Mouse (Mus musculus) embryonic facial prominence, embryonic 11.5 days (tissue): ENCODE results near the gene Gnaq. TPM values are rescaled to one million over a fixed set of nuclear protein-coding genes. Genes with fewer than 3 reads are reported as not detected.

Experiments used
- ATAC-seq: fragments of 200-750 bp; cut with Nextera tagmentation; replicated peaks from 2 replicates; pipeline ENCODE4 v1.8.0; 2017; ENCODE audit warnings: low read depth; ENCODE audit not compliant: insufficient number of reproducible peaks, low FRiP score, low TSS enrichment
- DNase-seq: peaks from one replicate; pipeline ENCODE4 v3.0.0-alpha.2; 2015; ENCODE audit warnings: low spot score
- H3K27ac ChIP-seq: fragments of 300-500 bp; sonication (generic); replicated peaks from 2 replicates; pipeline ENCODE4 v1.5.1; 2014; ENCODE audit warnings: mild to moderate bottlenecking, low read depth, low read length, control low read depth
- H3K27me3 ChIP-seq: fragments of 300-500 bp; sonication (generic); 2 replicates; pipeline ENCODE4 v1.6.1; 2014; ENCODE audit warnings: mild to moderate bottlenecking, low read length, moderate library complexity, mixed read lengths; ENCODE audit not compliant: control insufficient read depth, insufficient read depth
- H3K36me3 ChIP-seq: fragments of 300-500 bp; sonication (generic); replicated peaks from 2 replicates; pipeline ENCODE4 v1.6.1; 2014; ENCODE audit warnings: low read depth, mild to moderate bottlenecking, low read length, moderate library complexity, mixed read lengths; ENCODE audit not compliant: control insufficient read depth, insufficient read depth
- H3K4me1 ChIP-seq: fragments of 300-500 bp; sonication (generic); 2 replicates; pipeline ENCODE4 v1.6.1; 2014; ENCODE audit warnings: low read length, mixed read lengths; ENCODE audit not compliant: control insufficient read depth, insufficient read depth
- H3K4me2 ChIP-seq: fragments of 300-500 bp; sonication (generic); 2 replicates; pipeline ENCODE4 v1.6.1; 2014; ENCODE audit warnings: low read depth, mild to moderate bottlenecking, control low read depth, low read length, moderate library complexity
- H3K4me3 ChIP-seq: fragments of 300-500 bp; sonication (generic); 2 replicates; pipeline ENCODE4 v1.5.1; 2014; ENCODE audit warnings: low read depth, low read length, control low read depth
- H3K9ac ChIP-seq: fragments of 300-500 bp; sonication (generic); replicated peaks from 2 replicates; pipeline ENCODE4 v1.6.1; 2014; ENCODE audit warnings: mild to moderate bottlenecking, control low read depth, low read length
- H3K9me3 ChIP-seq: fragments of 300-500 bp; sonication (generic); replicated peaks from 2 replicates; pipeline ENCODE4 v1.6.1; 2016; ENCODE audit warnings: mild to moderate bottlenecking, low read length, inconsistent platforms, mixed read lengths; ENCODE audit not compliant: control insufficient read depth
- WGBS: fragments of 180-500 bp; shearing (Covaris S2); extraction: QIAGEN DNeasy Blood & Tissue Kit; methylation state at CpG from one replicate; pipeline ENCODE4 v1.1.7; 2014; 5-methylcytosine and 5-hydroxymethylcytosine counted together
- polyA plus RNA-seq: library from polyadenylated mRNA; unstranded; fragments of >200 nt; fragmentation: Nextera tagmentation; extraction: Ambion mirVana; gene quantifications from 2 replicates; pipeline ENCODE4 v1.2.1, GENCODE M21; 2014

Gene Gnaq
- polyA plus RNA-seq, 1 experiment from 2014 or later = 16.2 TPM

DNA sequence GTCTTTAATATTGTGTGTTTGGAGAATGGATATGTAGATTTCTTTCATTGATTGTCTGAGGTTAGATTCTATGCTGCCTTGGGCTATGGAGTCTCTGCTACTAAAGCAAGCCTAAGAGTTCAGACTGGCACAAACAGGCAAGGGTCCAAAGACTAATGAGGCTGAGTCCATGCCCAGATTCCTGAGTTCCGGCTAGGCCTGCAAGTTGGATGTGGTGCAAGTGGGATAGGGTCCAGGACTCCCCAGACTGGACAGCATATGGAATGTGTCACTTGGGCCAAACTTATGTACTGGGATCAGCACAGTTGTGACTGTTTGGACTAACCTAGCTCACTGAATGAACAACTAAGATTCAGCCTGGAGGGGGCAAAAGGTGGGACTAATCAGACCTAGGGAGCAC is 19.3 kb upstream of the Gnaq start:
- H3K36me3 ChIP-seq = no peaks in the 10 kb centered on the region
- WGBS = 79% methylated on average over 1 of the region's 1 CpGs

DNA sequence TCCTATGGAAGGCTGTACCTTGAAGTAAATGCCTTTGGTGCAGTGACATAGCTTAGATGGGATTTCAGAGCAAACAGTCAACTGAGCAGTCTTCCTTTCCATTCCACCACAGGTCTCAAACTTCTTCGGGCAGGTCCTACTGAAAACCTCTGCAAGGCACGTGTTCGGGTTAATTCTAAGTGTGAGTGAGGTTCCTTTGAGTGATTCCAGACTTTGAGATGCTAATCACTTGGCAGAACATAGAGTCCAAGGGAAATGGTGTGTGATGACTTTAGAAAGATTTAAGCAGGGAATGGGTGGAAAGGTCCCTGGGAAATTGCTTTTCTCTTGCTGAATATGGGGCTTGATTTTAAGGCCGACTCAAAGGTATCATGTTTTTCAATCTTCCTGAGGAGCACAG is 14.2 kb upstream of the Gnaq start:
- H3K9me3 ChIP-seq = no peaks in the 10 kb centered on the region
- H3K4me1 ChIP-seq = no peaks in the 10 kb centered on the region
- no peaks in the 10 kb centered on the region for H3K27me3 ChIP-seq
- no peak overlapping the region for H3K9ac ChIP-seq
- H3K36me3 ChIP-seq = no peaks in the 10 kb centered on the region
- no peak for ATAC-seq
- DNase-seq = no peak
- 79% methylated on average over 4 of the region's 4 CpGs for WGBS
- H3K27ac ChIP-seq = no peak overlapping the region
- H3K4me2 ChIP-seq = no peak overlapping the region
- no peak overlapping the region for H3K4me3 ChIP-seq

More for the DNA sequence above, 19.3 kb upstream of the Gnaq start:
- H3K4me3 ChIP-seq = no peak overlapping the region
- H3K4me2 ChIP-seq = no peak overlapping the region
- ATAC-seq = no peak
- H3K4me1 ChIP-seq = no peaks in the 10 kb centered on the region
- H3K9me3 ChIP-seq = no peaks in the 10 kb centered on the region
- no peak for DNase-seq
- no peaks in the 10 kb centered on the region for H3K27me3 ChIP-seq
- H3K27ac ChIP-seq = no peak overlapping the region
- no peak overlapping the region for H3K9ac ChIP-seq

DNA sequence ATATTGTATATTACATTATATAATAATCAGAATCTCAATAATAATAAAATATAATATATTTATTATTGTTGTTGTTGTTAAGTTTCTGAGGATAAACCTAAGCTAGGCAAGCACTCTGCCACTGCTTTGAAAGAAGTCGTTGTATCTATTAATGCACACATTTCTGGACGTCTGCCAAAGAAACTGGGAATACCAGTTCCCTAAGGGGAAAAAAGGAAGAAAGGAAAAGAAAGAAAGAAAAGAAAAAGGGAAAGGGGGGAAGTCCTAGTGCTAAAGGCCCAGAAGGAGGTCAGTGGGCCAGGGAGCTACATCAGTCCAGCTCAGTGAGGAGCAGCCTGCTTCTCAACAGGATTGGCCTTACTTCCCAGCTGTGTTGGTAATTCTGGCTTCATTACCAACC is 11.3 kb upstream of the Gnaq start:
- H3K27me3 ChIP-seq = no peaks in the 10 kb centered on the region
- no peak overlapping the region for H3K4me3 ChIP-seq
- no peak overlapping the region for H3K27ac ChIP-seq
- H3K36me3 ChIP-seq = no peaks in the 10 kb centered on the region
- H3K9ac ChIP-seq = no peak overlapping the region
- H3K4me2 ChIP-seq = no peak overlapping the region
- no peaks in the 10 kb centered on the region for H3K9me3 ChIP-seq
- DNase-seq (no peak), ATAC-seq (no peak)
- WGBS = 63% methylated on average over 2 of the region's 2 CpGs
- H3K4me1 ChIP-seq = no peaks in the 10 kb centered on the region

DNA sequence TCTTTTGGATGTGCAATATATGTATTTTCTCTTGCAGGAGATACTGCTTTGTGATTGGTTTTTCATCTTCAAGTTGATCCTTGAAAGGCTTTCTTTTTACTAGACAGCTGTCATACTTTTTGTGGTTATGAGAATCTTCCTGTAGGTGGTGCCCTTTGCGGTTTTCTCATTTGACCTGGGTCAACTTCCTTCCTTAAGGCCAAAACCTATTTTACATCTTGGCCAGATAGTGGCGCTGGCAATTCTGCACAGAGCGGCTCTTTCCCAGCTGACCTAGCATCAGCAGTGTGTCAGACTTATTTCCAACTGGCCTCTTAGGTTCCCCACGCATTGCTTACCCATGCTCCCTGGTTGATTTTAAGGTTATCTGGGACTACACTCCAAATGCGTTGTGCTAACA is 3.9 kb upstream of the Gnaq start:
- DNase-seq (peak; percentile 20), ATAC-seq (no peak)
- no peaks in the 10 kb centered on the region for H3K9me3 ChIP-seq
- no peak overlapping the region for H3K4me3 ChIP-seq
- no peaks in the 10 kb centered on the region for H3K36me3 ChIP-seq
- no peak overlapping the region for H3K27ac ChIP-seq
- no peak overlapping the region for H3K4me2 ChIP-seq
- no peaks in the 10 kb centered on the region for H3K4me1 ChIP-seq
- no peaks in the 10 kb centered on the region for H3K27me3 ChIP-seq
- no peak overlapping the region for H3K9ac ChIP-seq
- 45% methylated on average over 5 of the region's 5 CpGs for WGBS

DNA sequence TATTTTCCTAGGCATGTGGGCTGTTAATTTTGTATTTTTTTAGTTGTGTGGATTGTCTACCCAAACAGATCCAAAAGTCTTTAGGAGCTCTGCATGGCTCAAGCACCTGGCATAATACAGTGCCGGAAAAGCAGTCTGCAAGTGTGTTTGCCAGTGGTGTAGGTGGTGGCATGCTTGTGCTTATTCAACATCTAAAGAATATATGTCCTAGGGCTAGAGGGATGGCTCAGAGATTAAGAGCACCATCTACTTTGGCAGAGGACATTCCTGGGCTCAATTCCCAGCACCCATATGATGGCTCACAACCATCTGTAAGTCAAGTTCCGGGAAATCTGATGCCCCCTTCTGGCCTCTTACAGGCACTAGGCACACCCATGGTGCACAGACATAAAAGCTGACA is 3.5 kb upstream of the Gnaq start:
- Histone ChIP-seq H3K27me3 (no peaks in the 10 kb centered on the region), H3K4me2 (no peak overlapping the region), H3K9ac (no peak overlapping the region), H3K4me1 (no peaks in the 10 kb centered on the region), H3K4me3 (no peak overlapping the region), H3K9me3 (no peaks in the 10 kb centered on the region), H3K36me3 (no peaks in the 10 kb centered on the region), H3K27ac (no peak overlapping the region)
- WGBS = 89% methylated on average over 2 of the region's 2 CpGs
- no peak for ATAC-seq
- no peak for DNase-seq

DNA sequence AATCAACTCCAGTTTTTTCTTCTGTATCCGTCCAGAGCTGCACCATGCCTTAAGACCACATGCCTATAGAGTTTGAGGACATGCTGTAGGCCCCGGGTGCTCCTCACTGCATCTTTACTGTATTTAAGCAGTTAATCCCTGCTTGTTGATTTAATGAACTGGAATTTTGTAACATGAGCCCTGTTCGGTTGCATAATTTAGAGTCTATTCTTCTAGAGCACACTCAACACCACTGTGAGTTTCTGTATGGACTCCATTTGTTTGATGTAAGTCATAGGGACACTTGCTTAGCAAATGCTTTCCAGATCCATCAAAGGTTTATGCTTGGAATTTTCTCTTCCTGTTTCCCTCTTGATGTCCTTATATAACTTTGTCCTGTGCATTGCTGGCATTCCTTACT is 2.2 kb upstream of the Gnaq start:
- peak; percentile 18 for DNase-seq
- no peak overlapping the region for H3K27ac ChIP-seq
- 49% methylated on average over 3 of the region's 3 CpGs for WGBS

GRCm38 (mm10) chr19:16131831-16132230 is 800 bp upstream of the Gnaq start:
- Histone ChIP-seq H3K4me1 (no peaks in the 10 kb centered on the region), H3K27me3 (no peaks in the 10 kb centered on the region), H3K9ac (peak overlapping the region; percentile 97), H3K4me2 (peak overlapping the region; percentile 64), H3K36me3 (no peaks in the 10 kb centered on the region), H3K27ac (no peak overlapping the region; the same call in 1 of the 2 replicates), H3K9me3 (no peaks in the 10 kb centered on the region), H3K4me3 (peak overlapping the region; percentile 97)
- WGBS = 13% methylated on average over 6 of the region's 6 CpGs
- ATAC-seq (peak; percentile 1; the same call in 1 of the 2 replicates), DNase-seq (peak; percentile 11)

More for the DNA sequence above, 2.2 kb upstream of the Gnaq start:
- no peaks in the 10 kb centered on the region for H3K36me3 ChIP-seq
- no peak overlapping the region for H3K4me3 ChIP-seq
- no peaks in the 10 kb centered on the region for H3K4me1 ChIP-seq
- ATAC-seq = no peak
- H3K4me2 ChIP-seq = no peak overlapping the region
- no peaks in the 10 kb centered on the region for H3K27me3 ChIP-seq
- no peaks in the 10 kb centered on the region for H3K9me3 ChIP-seq
- no peak overlapping the region for H3K9ac ChIP-seq

GRCm38 (mm10) chr19:16132340-16132790 is 266 bp upstream of the Gnaq start:
- DNase-seq (peak; percentile 90), ATAC-seq (peak; percentile 90)
- Histone ChIP-seq H3K27me3 (no peaks in the 10 kb centered on the region), H3K9ac (peak overlapping the region; percentile 97), H3K9me3 (no peaks in the 10 kb centered on the region), H3K27ac (peak overlapping the region; percentile 99), H3K36me3 (no peaks in the 10 kb centered on the region), H3K4me1 (no peaks in the 10 kb centered on the region), H3K4me2 (peak overlapping the region; percentile 64), H3K4me3 (peak overlapping the region; percentile 97)
- under 1% methylated on average over 29 of the region's 57 CpGs for WGBS
